In genomic region chr9:14674506-14674905, GRCm38 (mm10) we compare ENCODE assay signal across 23 mouse cellular contexts. TPM values are rescaled to one million over a fixed set of nuclear protein-coding genes. Genes with fewer than 3 reads are reported as not detected.
A peak's percentile ranks its signal among the peaks of the same experiment; 100 is the strongest.
DNase-seq lines count a peak whose midpoint lies in the region; ATAC-seq lines count a peak whose summit lies in the region.
"Had no signal": no experiment of that assay in that cellular context is flagged by ENCODE, and none has a peak within 500 bp of the region (broad histone marks: within the 10 kb centered on the region; RNA-seq: fewer than 3 reads in every experiment).

No protein-coding gene starts in this region.

- H3K9me3 ChIP-seq in embryonic facial prominence, embryonic 15.5 days (replicated peaks), result no peaks in the 10 kb centered on the region
- H3K9me3 ChIP-seq: heart, embryonic 10.5 days had no signal

- no peak overlapping the region for H3K4me3 ChIP-seq in embryonic facial prominence, embryonic 15.5 days (replicated peaks)
- H3K4me3 ChIP-seq: heart, embryonic 10.5 days; heart, embryonic 13.5 days had no signal

- no peak overlapping the region for H3K4me2 ChIP-seq in embryonic facial prominence, embryonic 15.5 days (replicated peaks)
- H3K4me2 ChIP-seq: hindbrain, embryonic 14.5 days had no signal

- H3K4me1 ChIP-seq in embryonic facial prominence, embryonic 15.5 days, result peaks cover 33% of the 10 kb centered on the region

- peak; percentile 15 to 32 for DNase-seq in frontal cortex, adult 2 months (ENCODE audit: extremely low spot score in 1 of 2, low spot score in 1 of 2)
- DNase-seq in frontal cortex, postnatal 25 days (ENCODE audit: low spot score in 2 of 2), result no peak
- DNase-seq in right cerebral cortex, adult 2 months (ENCODE audit: low spot score in 2 of 2), result peak; percentile 8 to 20
- no peak for DNase-seq in right cerebral cortex, postnatal 10 days (ENCODE audit: low spot score in 2 of 2)
- DNase-seq in cerebellum, postnatal 36 days, result no peak
- DNase-seq: adrenal gland, adult 8-10 months; adrenal gland, postnatal 25 days; cerebellum, adult 18-20 months; cerebellum, adult 9-10 months; cerebellum, postnatal 14 days; forebrain, postnatal 0 days; gastrocnemius, postnatal 25 days; heart, postnatal 14 days; heart, postnatal 4 days had no signal

- 0 out of 2 replicates have a peak overlapping the region, but pooled peaks have one; percentile 12 for H3K27ac ChIP-seq in embryonic facial prominence, embryonic 15.5 days (replicated peaks)
- H3K27ac ChIP-seq: heart, embryonic 10.5 days; hindbrain, embryonic 14.5 days; hindbrain, postnatal 0 days had no signal

- H3K36me3 ChIP-seq in embryonic facial prominence, embryonic 15.5 days, result no peaks in the 10 kb centered on the region
- H3K36me3 ChIP-seq: heart, embryonic 13.5 days had no signal

- 83% methylated on average over 8 of the region's 8 CpGs for WGBS in embryonic facial prominence, embryonic 15.5 days

- no peak overlapping the region for H3K9ac ChIP-seq in embryonic facial prominence, embryonic 15.5 days
- H3K9ac ChIP-seq: forebrain, postnatal 0 days; hindbrain, embryonic 14.5 days had no signal

- no peak for ATAC-seq in embryonic facial prominence, embryonic 15.5 days (ENCODE audit: insufficient number of reproducible peaks, low FRiP score, low TSS enrichment, low read depth)
- ATAC-seq: activated CD4-positive, CD25-positive, alpha-beta regulatory T cell, adult 4 months; forebrain, embryonic 14.5 days; forebrain, postnatal 0 days; hindbrain, postnatal 0 days; inflammation-experienced regulatory T-cells, adult 6 months; intestine, embryonic 16.5 days had no signal

- H3K27me3 ChIP-seq in embryonic facial prominence, embryonic 15.5 days, result no peaks in the 10 kb centered on the region
- H3K27me3 ChIP-seq: heart, embryonic 13.5 days had no signal

RNA-seq across cellular contexts. Expression of gene Amotl1, which starts 29.6 kb away (rescaled TPM):
- polyA plus RNA-seq in frontal cortex, adult 2 months (2012; rRNA removed), result 13.7 and 15.1 TPM in 2 replicates
- polyA plus RNA-seq in embryonic facial prominence, embryonic 15.5 days (2015; fragmentation: Nextera tagmentation; extraction: Ambion mirVana), result 34.2 and 38.9 TPM in 2 replicates

Comparison
In these comparisons a context has a peak if more than half of its experiments do, and no peak if none do; other contexts are left out.
1. DNase-seq: peak in frontal cortex, adult 2 months (2 of 2) and right cerebral cortex, adult 2 months (2 of 2); none in frontal cortex, postnatal 25 days (0 of 2), right cerebral cortex, postnatal 10 days (0 of 2) and cerebellum, postnatal 36 days (0 of 2).